Mouse (Mus musculus) lung, postnatal 0 days (tissue): ENCODE measurements around the gene Lix1l.

ENCODE experiments used
- CTCF ChIP-seq: IDR thresholded peaks from 2 replicates; pipeline ENCODE4 v1.5.1; 2016; ENCODE audit warnings: antibody characterized with exemption, mild to moderate bottlenecking
- EP300 ChIP-seq: IDR thresholded peaks from 2 replicates; pipeline ENCODE4 v1.6.1; 2016; ENCODE audit warnings: antibody characterized with exemption, mild to moderate bottlenecking, control low read depth

- TF ChIP-seq CTCF (no peak), EP300 (peak; percentile 94)
These were observed 24.8 kb upstream of the Lix1l start for GRCm38 (mm10) chr3:96576005-96576658.
